Mouse (Mus musculus): ENCODE results near the gene Tfpt. TPM values are rescaled to one million over a fixed set of nuclear protein-coding genes. Genes with fewer than 3 reads are reported as not detected.
"Not testable (repeated sequence)": the region's sequence is repeated elsewhere in the genome, so short reads cannot be mapped to it uniquely, and the experiment has no call there.

The Tfpt gene
- total RNA-seq, 2 experiments from 2014 or later = 20.8 to 28.4 TPM

GRCm38 (mm10) chr7:3578196-3578595, 51.5 kb downstream of the Tfpt start:
- no peak for ATAC-seq (ENCODE audit: poor library complexity, severe bottlenecking)

- no peak for ATAC-seq (ENCODE audit: poor library complexity, severe bottlenecking)
Measured at GRCm38 (mm10) chr7:3576354-3577124, 53.2 kb downstream of the Tfpt start.

GRCm38 (mm10) chr7:3574216-3574615, 55.5 kb downstream of the Tfpt start:
- no peak for ATAC-seq (ENCODE audit: poor library complexity, severe bottlenecking)

- no peak for ATAC-seq (ENCODE audit: poor library complexity, severe bottlenecking)
Measured at GRCm38 (mm10) chr7:3571847-3572246, 57.9 kb downstream of the Tfpt start.

- ATAC-seq (ENCODE audit: poor library complexity, severe bottlenecking) = not testable (repeated sequence)
Measured at GRCm38 (mm10) chr7:3570580-3570979, 59.1 kb downstream of the Tfpt start.

Other genes with a start within 250 kb of the Tfpt start
- not detected in 2 replicates for gene Cacng8, start 239.2 kb downstream of the Tfpt start, total RNA-seq (2015)
- gene Cacng8, start 239.2 kb downstream of the Tfpt start, total RNA-seq (2017) = not detected in 2 replicates
- gene Cacng6, start 205.7 kb downstream of the Tfpt start, total RNA-seq (2015) = not detected in 2 replicates
- not detected in 2 replicates for gene Cacng6, start 205.7 kb downstream of the Tfpt start, total RNA-seq (2017)
- gene Tarm1, start 127.3 kb downstream of the Tfpt start, total RNA-seq (2015) = 28.4 and 35.7 TPM in 2 replicates
- gene Tarm1, start 127.3 kb downstream of the Tfpt start, total RNA-seq (2017) = 18.3 and 19.1 TPM in 2 replicates
- not detected in 2 replicates for gene Oscar, start 13.8 kb downstream of the Tfpt start, total RNA-seq (2015)
- gene Oscar, start 13.8 kb downstream of the Tfpt start, total RNA-seq (2017) = not detected in 2 replicates
- gene Ndufa3, start 12.6 kb downstream of the Tfpt start, total RNA-seq (2015) = 263 and 351 TPM in 2 replicates
- 273 and 274 TPM in 2 replicates for gene Ndufa3, start 12.6 kb downstream of the Tfpt start, total RNA-seq (2017)
- gene Prpf31, start 56 bp upstream of the Tfpt start, total RNA-seq (2015) = 15.1 and 21.1 TPM in 2 replicates
- gene Prpf31, start 56 bp upstream of the Tfpt start, total RNA-seq (2017) = 51.0 and 66.7 TPM in 2 replicates
- 119 and 123 TPM in 2 replicates for gene Cnot3, start 15.3 kb upstream of the Tfpt start, total RNA-seq (2015)
- gene Cnot3, start 15.3 kb upstream of the Tfpt start, total RNA-seq (2017) = 23.5 and 36.8 TPM in 2 replicates
- gene Leng1, start 35.9 kb upstream of the Tfpt start, total RNA-seq (2015) = 7.8 and 8.7 TPM in 2 replicates
- gene Leng1, start 35.9 kb upstream of the Tfpt start, total RNA-seq (2017) = 9.4 and 15.4 TPM in 2 replicates
- gene Tmc4, start 47.6 kb upstream of the Tfpt start, total RNA-seq (2015) = 9.0 and 9.9 TPM in 2 replicates
- gene Tmc4, start 47.6 kb upstream of the Tfpt start, total RNA-seq (2017) = 9.8 and 11.8 TPM in 2 replicates
- gene Tsen34, start 62.9 kb upstream of the Tfpt start, total RNA-seq (2015) = 30.0 and 34.0 TPM in 2 replicates
- gene Tsen34, start 62.9 kb upstream of the Tfpt start, total RNA-seq (2017) = 25.3 and 28.3 TPM in 2 replicates
- 96.2 and 102 TPM in 2 replicates for gene Mboat7, start 63.6 kb upstream of the Tfpt start, total RNA-seq (2015)
- gene Mboat7, start 63.6 kb upstream of the Tfpt start, total RNA-seq (2017) = 47.2 and 55.7 TPM in 2 replicates
- gene Rps9, start 74.1 kb upstream of the Tfpt start, total RNA-seq (2015) = 1,476 and 1,615 TPM in 2 replicates
- 1,141 and 1,307 TPM in 2 replicates for gene Rps9, start 74.1 kb upstream of the Tfpt start, total RNA-seq (2017)
- gene Pirb, start 90.5 kb upstream of the Tfpt start, total RNA-seq (2015) = 366 and 379 TPM in 2 replicates
- 233 and 235 TPM in 2 replicates for gene Pirb, start 90.5 kb upstream of the Tfpt start, total RNA-seq (2017)
- 18.7 and 22.7 TPM in 2 replicates for gene Gm15448, start 195.8 kb upstream of the Tfpt start, total RNA-seq (2015)
- 22.1 and 25.4 TPM in 2 replicates for gene Gm15448, start 195.8 kb upstream of the Tfpt start, total RNA-seq (2017)
- 119 and 123 TPM in 2 replicates for gene Pira2, start 215.1 kb upstream of the Tfpt start, total RNA-seq (2015)
- 111 and 114 TPM in 2 replicates for gene Pira2, start 215.1 kb upstream of the Tfpt start, total RNA-seq (2017)